Comparison of ENCODE assay signal across 16 mouse cellular contexts in the genomic region with DNA sequence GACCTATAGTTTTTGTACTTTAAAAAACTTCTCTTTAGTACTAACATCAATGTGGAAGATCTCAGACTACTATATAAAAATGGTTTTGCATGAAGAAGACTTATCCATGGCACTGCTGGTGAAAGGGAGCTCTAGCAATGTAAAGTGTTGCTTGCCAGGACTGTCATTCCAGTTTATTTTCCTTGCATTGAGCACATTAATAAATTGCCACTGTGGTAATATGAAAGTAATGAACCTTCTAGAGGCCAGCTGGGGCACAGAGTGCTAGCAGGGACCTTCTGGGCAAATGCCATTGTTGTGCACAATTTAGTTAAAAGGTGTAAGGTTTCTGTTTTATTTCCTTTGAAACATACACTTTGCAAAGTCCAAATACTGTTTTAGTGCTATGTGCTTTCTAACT. TPM values are rescaled to one million over a fixed set of nuclear protein-coding genes. Genes with fewer than 3 reads are reported as not detected.
DNase-seq lines count a peak whose midpoint lies in the region.
"Had no signal": no experiment of that assay in that cellular context is flagged by ENCODE, and none has a peak within 500 bp of the region (broad histone marks: within the 10 kb centered on the region; RNA-seq: fewer than 3 reads in every experiment).

No protein-coding gene starts in this region.

- DNase-seq in cerebellum, postnatal 14 days, result peak; percentile 27 to 41
- no peak for DNase-seq in cerebellum, adult 11 months
- peak; percentile 45 for DNase-seq in left cerebral cortex, postnatal 4 days
- DNase-seq in left cerebral cortex, adult 18-20 months (ENCODE audit: low spot score in 2 of 2), result no peak
- peak; percentile 81 for DNase-seq in Muller cell, postnatal 12 days (ENCODE audit: inconsistent ontology term)
- peak; percentile 7 for DNase-seq in adipocyte (ENCODE audit: low spot score)
- no peak for DNase-seq in urinary bladder, postnatal 10 days (ENCODE audit: low spot score)
- DNase-seq in B cell, adult 2 months, result no peak
- DNase-seq: adrenal gland, adult 2 months; adrenal gland, postnatal 14 days; cerebellum, adult 9-11 months; gastrocnemius, postnatal 10 days; gastrocnemius, postnatal 36 days; heart, adult 2 months; heart, postnatal 14 days; heart, postnatal 4 days had no signal

- intact Hi-C loops in left cerebral cortex, postnatal 4 days (cut with DNase I), result no loop called here

RNA-seq across cellular contexts. Expression of gene Scmh1, which starts 25.5 kb away (rescaled TPM):
- total RNA-seq in left cerebral cortex, postnatal 4 days (2021), result 100 to 1,000 TPM; 126 to 134 TPM
- total RNA-seq in left cerebral cortex, adult 18-20 months (2021), result 10 to 100 TPM; 78.5 to 84.3 TPM

Comparison
In these comparisons a context has a peak if more than half of its experiments do, and no peak if none do; other contexts are left out.
1. DNase-seq: peak in cerebellum, postnatal 14 days (2 of 2), left cerebral cortex, postnatal 4 days (single experiment), Muller cell, postnatal 12 days (single experiment) and adipocyte (single experiment); none in cerebellum, adult 11 months (single experiment), left cerebral cortex, adult 18-20 months (0 of 2), urinary bladder, postnatal 10 days (single experiment) and B cell, adult 2 months (0 of 2).